Mouse (Mus musculus): ENCODE measurements around the gene P4ha3. TPM values are rescaled to one million over a fixed set of nuclear protein-coding genes. Genes with fewer than 3 reads are reported as not detected.

Gene P4ha3
- polyA plus RNA-seq, 1 experiment from 2014 or later: 9.4 TPM

GRCm38 (mm10) chr7:100305894-100306293, 20.6 kb downstream of the P4ha3 start:
- WGBS: 92% methylated on average over 9 of the region's 9 CpGs
- Histone ChIP-seq H3K4me2 (no peak overlapping the region), H3K4me1 (peaks cover 38% of the 10 kb centered on the region), H3K36me3 (no peaks in the 10 kb centered on the region), H3K4me3 (replicated peaks) (no peak overlapping the region), H3K27ac (replicated peaks) (no peak overlapping the region), H3K27me3 (replicated peaks) (no peaks in the 10 kb centered on the region), H3K9me3 (replicated peaks) (no peaks in the 10 kb centered on the region), H3K9ac (replicated peaks) (no peak overlapping the region)
- no peak for ATAC-seq (ENCODE audit: low FRiP score)

- no peaks in the 10 kb centered on the region for H3K27me3 ChIP-seq (replicated peaks)
- no peak overlapping the region for H3K4me2 ChIP-seq
- H3K36me3 ChIP-seq: no peaks in the 10 kb centered on the region
- H3K9ac ChIP-seq (replicated peaks): no peak overlapping the region
- ATAC-seq (ENCODE audit: low FRiP score): peak; percentile 88
- 47% methylated on average over 4 of the region's 6 CpGs for WGBS
- H3K27ac ChIP-seq (replicated peaks): peak overlapping the region; percentile 82
- H3K9me3 ChIP-seq (replicated peaks): no peaks in the 10 kb centered on the region
- H3K4me3 ChIP-seq (replicated peaks): no peak overlapping the region
- peaks cover 43% of the 10 kb centered on the region for H3K4me1 ChIP-seq
These were observed 22.7 kb downstream of the P4ha3 start for GRCm38 (mm10) chr7:100307872-100308653.

- no peak overlapping the region for H3K9ac ChIP-seq (replicated peaks)
- peak overlapping the region; percentile 65 for H3K27ac ChIP-seq (replicated peaks)
- peaks cover 43% of the 10 kb centered on the region for H3K4me1 ChIP-seq
- 18% methylated on average over 1 of the region's 1 CpGs for WGBS
- no peaks in the 10 kb centered on the region for H3K27me3 ChIP-seq (replicated peaks)
- H3K9me3 ChIP-seq (replicated peaks): no peaks in the 10 kb centered on the region
- no peak overlapping the region for H3K4me3 ChIP-seq (replicated peaks)
- no peak overlapping the region for H3K4me2 ChIP-seq
- ATAC-seq (ENCODE audit: low FRiP score): peak; percentile 39; the same call in 1 of the 2 replicates
- no peaks in the 10 kb centered on the region for H3K36me3 ChIP-seq
These were observed 23.9 kb downstream of the P4ha3 start for GRCm38 (mm10) chr7:100309216-100309615.

- no peaks in the 10 kb centered on the region for H3K27me3 ChIP-seq (replicated peaks)
- H3K9me3 ChIP-seq (replicated peaks): no peaks in the 10 kb centered on the region
- no peaks in the 10 kb centered on the region for H3K36me3 ChIP-seq
- H3K4me3 ChIP-seq (replicated peaks): no peak overlapping the region
- H3K27ac ChIP-seq (replicated peaks): peak overlapping the region; percentile 65
- H3K9ac ChIP-seq (replicated peaks): no peak overlapping the region
- ATAC-seq (ENCODE audit: low FRiP score): no peak
- H3K4me1 ChIP-seq: peaks cover 43% of the 10 kb centered on the region
- no peak overlapping the region for H3K4me2 ChIP-seq
- WGBS: 33% methylated on average over 6 of the region's 6 CpGs
These were observed 24.4 kb downstream of the P4ha3 start for GRCm38 (mm10) chr7:100309679-100310078.

- Histone ChIP-seq H3K27me3 (replicated peaks) (no peaks in the 10 kb centered on the region), H3K4me2 (no peak overlapping the region), H3K4me3 (replicated peaks) (no peak overlapping the region), H3K27ac (replicated peaks) (peak overlapping the region; percentile 65), H3K9me3 (replicated peaks) (no peaks in the 10 kb centered on the region), H3K4me1 (peaks cover 43% of the 10 kb centered on the region), H3K36me3 (no peaks in the 10 kb centered on the region), H3K9ac (replicated peaks) (no peak overlapping the region)
- 71% methylated on average over 12 of the region's 12 CpGs for WGBS
- ATAC-seq (ENCODE audit: low FRiP score): no peak
These were observed 25.0 kb downstream of the P4ha3 start for GRCm38 (mm10) chr7:100310290-100310689.

GRCm38 (mm10) chr7:100312716-100313115, 27.4 kb downstream of the P4ha3 start:
- no peak overlapping the region for H3K4me3 ChIP-seq (replicated peaks)
- no peak overlapping the region for H3K4me2 ChIP-seq
- H3K27ac ChIP-seq (replicated peaks): no peak overlapping the region
- H3K4me1 ChIP-seq: peaks cover 35% of the 10 kb centered on the region
- no peaks in the 10 kb centered on the region for H3K27me3 ChIP-seq (replicated peaks)
- no peak overlapping the region for H3K9ac ChIP-seq (replicated peaks)
- H3K36me3 ChIP-seq: no peaks in the 10 kb centered on the region
- WGBS: 97% methylated on average over 4 of the region's 4 CpGs
- no peaks in the 10 kb centered on the region for H3K9me3 ChIP-seq (replicated peaks)
- ATAC-seq (ENCODE audit: low FRiP score): no peak

- no peaks in the 10 kb centered on the region for H3K27me3 ChIP-seq (replicated peaks)
- no peaks in the 10 kb centered on the region for H3K4me1 ChIP-seq
- no peaks in the 10 kb centered on the region for H3K36me3 ChIP-seq
- no peak overlapping the region for H3K27ac ChIP-seq (replicated peaks)
- no peak overlapping the region for H3K4me3 ChIP-seq (replicated peaks)
- H3K4me2 ChIP-seq: no peak overlapping the region
- WGBS: 93% methylated on average over 8 of the region's 8 CpGs
- H3K9ac ChIP-seq (replicated peaks): no peak overlapping the region
- ATAC-seq (ENCODE audit: low FRiP score): no peak
- H3K9me3 ChIP-seq (replicated peaks): no peaks in the 10 kb centered on the region
These were observed 31.6 kb downstream of the P4ha3 start for GRCm38 (mm10) chr7:100316924-100317323.

GRCm38 (mm10) chr7:100317534-100317933, 32.2 kb downstream of the P4ha3 start:
- 98% methylated on average over 5 of the region's 5 CpGs for WGBS

GRCm38 (mm10) chr7:100323721-100324120, 38.4 kb downstream of the P4ha3 start:
- ATAC-seq (ENCODE audit: low FRiP score): no peak
- Histone ChIP-seq H3K9me3 (replicated peaks) (no peaks in the 10 kb centered on the region), H3K9ac (replicated peaks) (no peak overlapping the region), H3K4me3 (replicated peaks) (no peak overlapping the region), H3K4me2 (no peak overlapping the region), H3K27me3 (replicated peaks) (no peaks in the 10 kb centered on the region), H3K27ac (replicated peaks) (no peak overlapping the region), H3K4me1 (no peaks in the 10 kb centered on the region), H3K36me3 (peaks cover 19% of the 10 kb centered on the region)
- 84% methylated on average over 3 of the region's 3 CpGs for WGBS

More at GRCm38 (mm10) chr7:100317534-100317933, 32.2 kb downstream of the P4ha3 start:
- H3K27me3 ChIP-seq (replicated peaks): no peaks in the 10 kb centered on the region
- H3K9ac ChIP-seq (replicated peaks): no peak overlapping the region
- ATAC-seq (ENCODE audit: low FRiP score): no peak
- H3K27ac ChIP-seq (replicated peaks): no peak overlapping the region
- H3K4me1 ChIP-seq: no peaks in the 10 kb centered on the region
- no peaks in the 10 kb centered on the region for H3K9me3 ChIP-seq (replicated peaks)
- no peaks in the 10 kb centered on the region for H3K36me3 ChIP-seq
- no peak overlapping the region for H3K4me2 ChIP-seq
- no peak overlapping the region for H3K4me3 ChIP-seq (replicated peaks)

- Histone ChIP-seq H3K9me3 (replicated peaks) (no peaks in the 10 kb centered on the region), H3K9ac (replicated peaks) (no peak overlapping the region), H3K27me3 (replicated peaks) (no peaks in the 10 kb centered on the region), H3K4me3 (replicated peaks) (no peak overlapping the region), H3K4me2 (no peak overlapping the region), H3K36me3 (peaks cover 25% of the 10 kb centered on the region), H3K4me1 (no peaks in the 10 kb centered on the region), H3K27ac (replicated peaks) (no peak overlapping the region)
- peak; percentile 53; the same call in 1 of the 2 replicates for ATAC-seq (ENCODE audit: low FRiP score)
- 70% methylated on average over 6 of the region's 6 CpGs for WGBS
These were observed 40.2 kb downstream of the P4ha3 start for GRCm38 (mm10) chr7:100325482-100325881.

GRCm38 (mm10) chr7:100327514-100327913, 42.2 kb downstream of the P4ha3 start:
- Histone ChIP-seq H3K4me1 (no peaks in the 10 kb centered on the region), H3K9me3 (replicated peaks) (no peaks in the 10 kb centered on the region), H3K27me3 (replicated peaks) (no peaks in the 10 kb centered on the region), H3K9ac (replicated peaks) (no peak overlapping the region), H3K36me3 (peaks cover 45% of the 10 kb centered on the region), H3K27ac (replicated peaks) (no peak overlapping the region), H3K4me2 (no peak overlapping the region), H3K4me3 (replicated peaks) (no peak overlapping the region)
- no peak for ATAC-seq (ENCODE audit: low FRiP score)
- WGBS: 78% methylated on average over 7 of the region's 7 CpGs

GRCm38 (mm10) chr7:100328636-100329035, 43.3 kb downstream of the P4ha3 start:
- Histone ChIP-seq H3K36me3 (peaks cover 54% of the 10 kb centered on the region), H3K27me3 (replicated peaks) (no peaks in the 10 kb centered on the region), H3K4me2 (no peak overlapping the region), H3K9ac (replicated peaks) (no peak overlapping the region), H3K27ac (replicated peaks) (no peak overlapping the region), H3K4me3 (replicated peaks) (no peak overlapping the region), H3K9me3 (replicated peaks) (no peaks in the 10 kb centered on the region), H3K4me1 (no peaks in the 10 kb centered on the region)
- ATAC-seq (ENCODE audit: low FRiP score): no peak
- WGBS: 97% methylated on average over 4 of the region's 4 CpGs

Data from neural tube, embryonic 15.5 days (tissue).